Mouse (Mus musculus) left cerebral cortex, adult 2 months (tissue): ENCODE measurements around the gene Gm17268. TPM values are rescaled to one million over a fixed set of nuclear protein-coding genes. Genes with fewer than 3 reads are reported as not detected.

Experiments used
- DNase-seq, 2 experiments: peaks; one replicate each; pipeline ENCODE4 v3.0.0; 2021 to 2022; ENCODE audit warnings: low spot score in 2 of 2, mixed read lengths in 1 of 2; ENCODE audit errors: extremely low spot score in 1 of 2
- H3K27ac ChIP-seq: fragments of 200-600 bp; 2 replicates; pipeline ENCODE4 v1.8.1; 2022
- H3K4me3 ChIP-seq: fragments of 200-600 bp; 2 replicates; pipeline ENCODE4 v1.8.1; 2022
- CTCF ChIP-seq: fragments of 200-600 bp; IDR thresholded peaks from 2 replicates; pipeline ENCODE4 v1.8.1; 2022; ENCODE audit warnings: antibody characterized with exemption, mild to moderate bottlenecking, moderate library complexity
- intact Hi-C: fragments of 180-260 bp; cut with DNase I; formaldehyde crosslinking; loops from one replicate; pipeline ENCODE4 v1.15.1; 2025
- total RNA-seq, 2 experiments: library from RNA; stranded (reverse); gene quantifications; 2 replicates each; pipeline ENCODE4 v1.2.3; 2021

Gene Gm17268
- total RNA-seq, 2 experiments from 2014 or later, result not detected

DNA sequence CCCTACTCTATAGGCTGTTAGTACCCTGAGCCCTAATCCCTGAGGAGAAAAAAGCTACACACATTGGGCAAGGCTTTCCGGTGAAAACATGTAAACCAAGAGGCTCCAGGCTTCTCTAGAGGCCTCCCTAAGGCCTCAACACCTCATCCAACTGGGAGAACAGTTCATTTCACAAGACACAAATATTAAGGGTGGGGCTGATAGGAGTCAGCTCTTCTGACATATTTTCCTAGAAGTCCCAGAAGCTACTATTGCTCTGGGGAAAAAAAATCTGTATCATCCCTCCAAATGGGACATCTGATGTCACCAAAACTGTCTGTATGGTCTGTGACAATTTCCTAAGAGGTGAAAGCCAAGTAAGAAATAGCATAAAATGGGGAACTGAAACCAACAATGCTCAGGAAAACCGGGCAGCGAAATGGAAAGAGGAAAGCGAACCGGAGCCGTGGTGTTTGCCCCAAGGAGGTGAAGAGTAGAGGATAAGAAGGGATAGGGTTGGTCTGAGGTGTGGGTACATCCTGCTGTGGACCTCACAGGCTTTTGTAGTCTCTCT, 15.8 kb downstream of the Gm17268 start:
- Histone ChIP-seq H3K4me3 (no peak overlapping the region), H3K27ac (no peak overlapping the region)
- DNase-seq, result no peak
- intact Hi-C loops, result no loop called here
- no peak for TF ChIP-seq CTCF

DNA sequence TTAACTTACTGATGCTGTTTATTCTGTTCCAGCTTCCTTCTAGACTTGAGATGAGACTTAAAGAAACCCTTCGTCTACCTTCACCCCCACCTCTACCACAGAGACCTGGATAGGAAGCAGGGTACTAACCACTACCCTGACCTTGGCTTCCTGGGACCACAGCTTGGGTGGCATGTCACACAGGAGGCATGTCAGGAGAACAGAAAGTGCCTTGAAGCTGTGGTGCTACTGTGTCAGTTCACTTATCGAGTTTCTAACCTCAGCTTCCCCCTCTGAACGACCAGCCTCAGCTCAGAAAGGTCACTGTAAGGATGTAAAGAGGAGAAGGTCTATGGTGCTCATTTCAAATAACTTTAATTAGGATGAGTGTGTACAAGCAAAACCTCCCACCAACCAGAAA, 17.0 kb downstream of the Gm17268 start:
- intact Hi-C loops, result no loop called here
- TF ChIP-seq CTCF, result no peak
- DNase-seq, result no peak
- no peak overlapping the region for H3K27ac ChIP-seq
- H3K4me3 ChIP-seq, result no peak overlapping the region

DNA sequence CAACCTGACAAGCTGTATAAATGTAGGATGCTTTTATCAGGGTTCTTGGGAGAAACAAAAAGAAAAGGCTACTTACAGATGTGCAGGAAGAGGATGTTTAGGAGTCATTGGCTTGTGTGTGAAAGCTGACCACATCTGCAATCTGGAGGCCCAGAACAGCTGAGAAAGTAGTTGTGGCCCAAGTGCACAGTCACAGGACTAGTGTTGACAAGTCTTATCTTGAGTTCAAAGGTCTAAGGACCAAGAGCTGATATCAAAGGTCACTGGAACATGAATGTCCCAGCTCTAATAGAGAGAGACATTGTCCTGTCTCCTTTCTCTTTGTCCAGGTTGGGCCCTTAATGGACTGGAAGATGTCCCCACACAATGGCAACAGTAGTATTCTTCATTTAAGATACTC, 18.6 kb downstream of the Gm17268 start:
- intact Hi-C loops, result no loop called here
- no peak for TF ChIP-seq CTCF
- no peak for DNase-seq
- no peak overlapping the region for H3K27ac ChIP-seq
- H3K4me3 ChIP-seq, result no peak overlapping the region

DNA sequence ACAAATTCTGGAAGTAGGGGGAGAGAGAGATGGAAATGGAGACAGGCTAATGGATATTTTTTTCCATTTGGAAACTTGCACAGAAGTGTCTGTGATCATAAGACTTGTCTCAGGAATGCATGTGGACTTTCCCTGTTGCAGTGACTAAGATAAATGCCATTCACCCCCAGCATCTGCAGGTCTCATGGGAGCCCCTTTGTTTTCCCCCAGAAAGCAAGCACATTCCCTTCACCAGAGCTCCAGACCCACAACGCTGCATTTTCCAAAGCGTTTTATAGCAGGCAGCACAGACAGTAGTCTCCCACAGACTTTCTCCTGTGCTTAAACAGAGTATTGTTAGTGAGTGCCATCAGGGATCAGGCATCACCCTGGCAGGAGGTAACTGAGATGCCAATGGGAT, 19.0 kb downstream of the Gm17268 start:
- no peak for DNase-seq
- intact Hi-C loops, result no loop called here
- H3K27ac ChIP-seq, result no peak overlapping the region
- no peak overlapping the region for H3K4me3 ChIP-seq
- TF ChIP-seq CTCF, result no peak

DNA sequence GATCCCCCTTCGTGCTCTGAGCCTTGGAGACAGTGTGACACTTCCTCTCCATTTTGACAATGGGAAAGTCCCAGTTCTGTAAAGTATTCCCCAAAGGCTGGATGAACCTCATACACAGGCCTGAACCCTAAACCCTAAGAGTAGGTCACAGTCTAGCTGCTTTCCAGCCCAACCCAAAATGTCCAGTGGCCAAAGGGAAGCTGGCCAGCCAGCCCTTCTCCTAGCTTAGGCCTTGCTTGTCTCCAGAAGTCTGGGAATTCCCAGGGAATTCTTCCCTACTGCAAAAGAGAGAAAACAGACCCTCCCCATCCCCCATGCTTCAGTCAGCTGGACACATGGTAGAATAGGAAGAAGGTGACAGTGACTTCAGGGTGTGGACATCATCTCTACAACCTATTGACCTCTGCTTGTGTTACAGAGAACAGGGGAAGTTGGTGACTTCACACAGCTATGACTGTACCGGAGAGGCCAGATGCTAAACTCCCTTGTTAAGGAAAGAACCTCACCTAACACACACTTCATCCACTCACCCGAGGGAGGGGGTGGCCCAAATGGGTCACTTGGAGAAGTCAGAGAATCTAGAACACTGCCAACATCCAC, 22.1 kb downstream of the Gm17268 start:
- intact Hi-C loops, result no loop called here
- Histone ChIP-seq H3K4me3 (no peak overlapping the region), H3K27ac (no peak overlapping the region)
- no peak for DNase-seq
- TF ChIP-seq CTCF, result no peak

DNA sequence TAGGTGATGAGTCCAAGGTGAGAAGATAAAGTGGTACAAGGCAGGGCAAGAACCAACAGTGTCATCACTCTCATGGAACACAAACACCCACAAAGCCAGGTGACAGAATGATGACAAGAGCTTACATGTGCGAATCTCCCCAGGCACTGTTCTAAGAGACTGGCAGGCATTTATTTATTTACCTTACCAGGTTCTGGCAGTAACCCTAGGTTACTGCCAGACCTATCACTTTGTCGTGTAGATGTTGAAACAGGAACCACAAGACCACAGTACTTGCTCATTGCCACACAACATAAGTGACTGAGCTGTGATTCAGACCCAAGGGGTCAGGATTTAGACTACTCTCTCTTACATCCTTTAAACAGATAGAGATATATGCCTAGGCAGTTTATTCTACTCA, 23.3 kb downstream of the Gm17268 start:
- H3K27ac ChIP-seq, result no peak overlapping the region
- no peak for DNase-seq
- no peak for TF ChIP-seq CTCF
- intact Hi-C loops, result no loop called here
- H3K4me3 ChIP-seq, result no peak overlapping the region

DNA sequence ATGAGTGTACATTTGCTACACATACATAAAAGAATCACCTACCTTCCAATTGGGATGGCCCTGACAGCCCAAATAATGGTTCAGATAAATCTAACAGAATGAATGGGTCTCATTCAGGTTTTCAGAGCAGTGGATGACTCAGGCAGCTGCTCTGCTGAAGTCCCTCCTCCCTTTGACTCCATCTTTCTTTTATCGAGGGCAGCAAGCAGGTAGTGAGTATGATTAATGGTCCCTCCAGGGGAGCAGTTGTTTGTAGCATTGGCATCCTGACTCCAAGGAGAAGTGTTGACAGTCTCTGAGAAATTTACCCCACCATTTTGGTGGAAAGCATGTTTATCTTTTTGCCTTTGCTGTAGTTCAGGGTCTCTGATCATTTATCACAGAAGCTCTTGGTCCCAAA, 24.6 kb downstream of the Gm17268 start:
- TF ChIP-seq CTCF, result no peak
- intact Hi-C loops, result no loop called here
- Histone ChIP-seq H3K27ac (no peak overlapping the region), H3K4me3 (no peak overlapping the region)
- DNase-seq, result no peak

DNA sequence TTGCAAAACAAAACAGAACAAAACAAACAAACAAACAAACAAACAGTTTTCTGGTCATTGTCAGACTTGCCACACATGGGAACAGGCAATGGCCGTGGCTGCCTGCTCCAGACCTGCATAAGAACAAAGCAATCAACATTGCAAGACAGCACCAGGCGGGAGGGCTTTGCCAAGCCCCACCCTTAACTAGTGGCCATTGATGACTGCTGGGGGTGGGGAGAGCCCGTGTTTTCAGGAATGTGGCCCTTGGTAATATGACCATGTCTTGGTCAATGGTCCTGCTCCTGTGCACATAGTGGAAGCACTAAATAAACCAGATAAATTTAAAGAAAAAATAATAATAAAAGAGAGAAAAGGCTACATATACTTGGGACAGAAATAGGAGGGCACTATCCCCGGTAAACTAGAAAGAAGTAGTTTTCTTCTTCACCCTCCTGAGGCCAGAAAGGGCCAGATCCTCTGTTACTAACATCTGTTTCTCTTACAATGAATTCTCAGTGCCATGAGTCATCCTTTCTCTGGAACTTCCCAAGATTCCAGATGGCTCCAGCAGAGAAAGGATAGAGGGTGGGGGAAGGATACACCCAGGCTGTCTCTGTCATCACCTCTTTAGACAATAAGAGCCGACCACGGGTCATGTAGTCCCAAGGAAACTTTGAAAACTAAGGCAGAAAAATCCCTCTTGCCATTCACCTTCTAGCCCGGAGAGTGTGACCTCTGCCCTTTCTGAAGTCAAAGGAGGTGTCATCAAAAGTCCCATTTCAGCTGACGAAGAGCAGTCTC, 26.8 kb downstream of the Gm17268 start:
- no peak overlapping the region for H3K4me3 ChIP-seq
- no peak for TF ChIP-seq CTCF
- H3K27ac ChIP-seq, result no peak overlapping the region
- no peak for DNase-seq
- intact Hi-C loops, result no loop called here

DNA sequence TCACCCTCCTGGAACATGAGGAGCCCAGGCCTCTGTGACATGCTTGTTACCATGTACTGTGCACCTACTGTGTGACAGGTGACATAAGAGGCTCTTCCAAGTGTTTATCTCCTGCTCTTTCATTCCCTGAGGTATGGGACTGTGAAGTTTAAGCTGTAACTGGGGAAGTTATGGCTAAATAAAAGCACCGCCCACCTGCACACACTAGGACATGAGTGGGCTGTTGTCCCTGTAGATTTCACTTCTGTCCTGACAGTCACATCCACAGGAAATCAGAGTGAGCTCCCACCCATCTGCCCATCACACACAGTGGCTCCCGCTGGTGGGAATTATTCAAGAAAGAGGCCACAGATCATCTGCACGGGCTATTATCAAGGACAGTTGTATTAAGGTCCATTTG, 28.2 kb downstream of the Gm17268 start:
- no peak overlapping the region for H3K27ac ChIP-seq
- H3K4me3 ChIP-seq, result no peak overlapping the region
- peak; percentile 1; the same call in 1 of the 2 replicates for TF ChIP-seq CTCF
- DNase-seq, result peak in 1 of 2 experiments; percentile 21
- intact Hi-C loops, result no loop called here

DNA sequence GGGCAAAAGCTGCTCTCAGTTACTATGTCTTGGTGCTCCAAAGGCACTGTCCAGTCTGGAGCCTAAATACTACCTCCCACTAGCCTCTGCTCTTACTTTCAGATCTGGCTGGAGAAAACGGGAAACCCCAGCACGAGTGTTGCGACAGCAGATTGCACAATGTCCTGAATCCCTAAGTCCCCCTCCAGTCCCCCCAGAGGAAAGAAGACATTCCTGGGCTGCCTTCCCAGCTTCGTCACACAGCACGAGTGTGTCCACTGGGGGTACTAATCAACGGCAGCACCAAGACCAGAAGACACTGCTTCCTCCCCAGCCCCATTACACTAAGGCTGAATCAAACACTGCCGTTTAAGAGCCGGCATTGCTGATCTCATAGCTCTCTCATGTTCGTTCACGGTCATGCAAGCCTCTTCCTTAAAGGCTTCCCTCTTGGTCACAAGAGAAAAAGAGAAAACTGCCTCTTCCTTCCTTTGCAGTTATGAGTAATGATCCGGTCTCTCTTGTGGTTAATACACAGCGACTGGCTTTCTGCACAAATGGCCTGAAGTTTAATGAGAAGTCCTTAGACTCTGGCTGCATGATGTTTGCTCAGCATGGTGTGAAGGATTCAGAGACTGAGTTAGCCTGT, 31.5 kb downstream of the Gm17268 start:
- intact Hi-C loops, result no loop called here

DNA sequence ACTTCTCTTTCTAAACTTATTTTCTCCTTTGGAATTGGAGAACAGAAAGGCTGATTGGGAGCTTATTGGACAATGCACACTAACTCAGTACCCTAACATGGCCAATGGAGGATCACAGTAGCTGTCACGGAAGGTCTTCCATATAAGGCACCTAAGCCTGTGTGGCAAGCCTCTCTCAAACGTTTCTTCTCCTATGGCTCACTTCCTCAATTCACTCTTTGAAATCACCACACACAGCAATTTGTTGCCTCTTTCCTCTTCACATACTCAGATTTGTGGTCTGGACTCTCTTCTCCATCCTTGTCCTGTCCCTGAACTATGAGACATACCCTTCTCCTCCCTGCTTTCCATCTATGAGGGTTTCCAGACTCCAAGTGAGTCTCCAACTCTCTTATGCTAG, 33.6 kb downstream of the Gm17268 start:
- no peak for DNase-seq
- TF ChIP-seq CTCF, result no peak
- intact Hi-C loops, result no loop called here

More for the DNA sequence above, 31.5 kb downstream of the Gm17268 start:
- Histone ChIP-seq H3K27ac (no peak overlapping the region), H3K4me3 (no peak overlapping the region)
- no peak for DNase-seq
- TF ChIP-seq CTCF, result no peak

DNA sequence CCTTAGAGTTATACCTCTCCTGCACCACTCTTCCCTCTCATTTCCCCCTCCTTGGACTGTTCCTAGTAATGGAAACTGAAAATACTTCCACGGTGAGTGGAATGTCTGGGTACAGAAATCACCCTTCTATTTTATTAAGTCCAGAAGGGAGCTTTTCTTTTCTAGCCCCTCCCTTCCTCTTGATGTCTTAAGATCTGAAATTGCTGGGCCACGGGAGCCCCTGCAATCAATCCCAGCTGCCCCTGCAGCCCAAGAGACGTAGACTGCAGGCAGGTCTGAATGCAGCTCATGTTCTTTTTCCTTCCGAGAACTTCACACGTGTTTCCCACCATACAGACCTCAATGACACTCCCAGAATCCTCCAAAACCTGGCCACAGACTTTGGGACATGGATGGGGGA, 37.8 kb downstream of the Gm17268 start:
- Histone ChIP-seq H3K27ac (no peak overlapping the region), H3K4me3 (no peak overlapping the region)
- DNase-seq, result no peak
- no peak for TF ChIP-seq CTCF
- intact Hi-C loops, result no loop called here

More for the DNA sequence above, 33.6 kb downstream of the Gm17268 start:
- Histone ChIP-seq H3K27ac (no peak overlapping the region), H3K4me3 (no peak overlapping the region)
